Mouse (Mus musculus): Measurements from ENCODE around the gene Top1. TPM values are rescaled to one million over a fixed set of nuclear protein-coding genes. Genes with fewer than 3 reads are reported as not detected.

The Top1 gene
- total RNA-seq (2021): 89.8 and 97.7 TPM in 2 replicates
- long read RNA-seq, transcript Top1-201 (21 exons, 3,856 nt): major isoform, 24 of 67 reads
- long read RNA-seq, partial matches to known transcripts: 39 of 67 reads
- long read RNA-seq, other reads (novel, unspliced or antisense): 4 of 67 reads

GRCm38 (mm10) chr2:160645614-160646137, at the start of gene Top1:
Gene Top1, plus strand, starts transcription at chr2:160645888.
- peak; percentile 99 for DNase-seq

- peak; percentile 63 for DNase-seq
Measured at GRCm38 (mm10) chr2:160597582-160598281, 48.0 kb upstream of the Top1 start.

GRCm38 (mm10) chr2:160601805-160602204, 43.9 kb upstream of the Top1 start:
- DNase-seq: no peak

- DNase-seq: no peak
Measured at GRCm38 (mm10) chr2:160603154-160603933, 42.3 kb upstream of the Top1 start.

- peak; percentile 6 for DNase-seq
Measured at GRCm38 (mm10) chr2:160610012-160610411, 35.7 kb upstream of the Top1 start.

- DNase-seq: no peak
Measured at GRCm38 (mm10) chr2:160613186-160613919, 32.3 kb upstream of the Top1 start.

GRCm38 (mm10) chr2:160617741-160618140, 27.9 kb upstream of the Top1 start:
- DNase-seq: no peak

GRCm38 (mm10) chr2:160618619-160619220, 27.0 kb upstream of the Top1 start:
- no peak for DNase-seq

GRCm38 (mm10) chr2:160619300-160619699, 26.4 kb upstream of the Top1 start:
- DNase-seq: no peak

- peak; percentile 53 for DNase-seq
Measured at GRCm38 (mm10) chr2:160619831-160620230, 25.9 kb upstream of the Top1 start.

- DNase-seq: no peak
Measured at GRCm38 (mm10) chr2:160620279-160620963, 25.3 kb upstream of the Top1 start.

GRCm38 (mm10) chr2:160621001-160621448, 24.7 kb upstream of the Top1 start:
- no peak for DNase-seq

GRCm38 (mm10) chr2:160621661-160622211, 24.0 kb upstream of the Top1 start:
- DNase-seq: peak; percentile 73

- DNase-seq: no peak
Measured at GRCm38 (mm10) chr2:160622646-160623045, 23.0 kb upstream of the Top1 start.

GRCm38 (mm10) chr2:160623745-160624144, 21.9 kb upstream of the Top1 start:
- DNase-seq: no peak

- DNase-seq: no peak
Measured at GRCm38 (mm10) chr2:160627207-160628025, 18.3 kb upstream of the Top1 start.

- no peak for DNase-seq
Measured at GRCm38 (mm10) chr2:160628055-160628454, 17.6 kb upstream of the Top1 start.

GRCm38 (mm10) chr2:160628666-160629527, 16.8 kb upstream of the Top1 start:
- DNase-seq: no peak

- DNase-seq: no peak
Measured at GRCm38 (mm10) chr2:160629528-160629830, 16.2 kb upstream of the Top1 start.

Data from adrenal gland, postnatal 25 days (tissue).